In the genomic region with DNA sequence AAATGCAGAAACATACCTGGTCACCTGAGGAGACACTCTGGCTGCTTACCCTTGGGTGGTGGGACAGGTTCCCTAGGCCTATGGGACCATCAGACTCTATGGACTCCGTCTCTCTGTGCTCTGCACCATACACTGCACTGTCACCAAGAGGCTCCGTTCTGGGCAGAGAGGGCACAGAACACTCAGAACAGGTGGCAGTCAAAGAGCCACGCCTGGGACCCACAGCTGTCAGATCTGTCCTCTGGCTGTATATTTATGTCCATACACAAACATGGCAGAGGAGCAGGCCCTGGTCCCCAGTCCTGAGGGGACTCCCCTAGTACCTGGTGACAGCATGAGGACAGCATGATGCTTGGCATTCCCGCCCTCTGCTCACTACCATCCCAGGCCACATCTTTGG, we compare ENCODE assay signal across 19 mouse cellular contexts. TPM values are rescaled to one million over a fixed set of nuclear protein-coding genes. Genes with fewer than 3 reads are reported as not detected.
DNase-seq lines count a peak whose midpoint lies in the region; ATAC-seq and TF ChIP-seq lines count a peak whose summit lies in the region.
"Had no signal": no experiment of that assay in that cellular context is flagged by ENCODE, and none has a peak within 500 bp of the region (broad histone marks: within the 10 kb centered on the region; RNA-seq: fewer than 3 reads in every experiment).

No protein-coding gene starts in this region.

- H3K27ac ChIP-seq in forebrain, embryonic 10.5 days: no peak overlapping the region
- no peak overlapping the region for H3K27ac ChIP-seq in forebrain, embryonic 15.5 days (replicated peaks)
- no peak overlapping the region for H3K27ac ChIP-seq in hindbrain, embryonic 12.5 days
- no peak overlapping the region for H3K27ac ChIP-seq in hindbrain, embryonic 11.5 days (ENCODE audit: low read depth, low read length)
- no peak overlapping the region for H3K27ac ChIP-seq in stomach, embryonic 16.5 days (ENCODE audit: low read length)
- no peak overlapping the region for H3K27ac ChIP-seq in stomach, postnatal 0 days (replicated peaks)
- H3K27ac ChIP-seq: embryonic facial prominence, embryonic 13.5 days; midbrain, embryonic 13.5 days had no signal

- no peak for ATAC-seq in forebrain, embryonic 15.5 days (replicated peaks)
- ATAC-seq in hindbrain, embryonic 12.5 days (ENCODE audit: low FRiP score): no peak
- ATAC-seq in hindbrain, embryonic 11.5 days (ENCODE audit: low FRiP score): no peak
- ATAC-seq in stomach, embryonic 16.5 days (ENCODE audit: insufficient read depth, low FRiP score): no peak
- ATAC-seq in stomach, postnatal 0 days (ENCODE audit: low FRiP score, low TSS enrichment): no peak
- ATAC-seq: CD4-positive, CD25-positive, alpha-beta regulatory T cell, adult 4 months; hindbrain, embryonic 16.5 days; midbrain, embryonic 13.5 days had no signal

- TF ChIP-seq CTCF in stomach, postnatal 0 days (IDR thresholded peaks at IDR 0.05; ENCODE audit: low read depth): no peak

- no peaks in the 10 kb centered on the region for H3K9me3 ChIP-seq in forebrain, embryonic 10.5 days
- H3K9me3 ChIP-seq in forebrain, embryonic 15.5 days: no peaks in the 10 kb centered on the region
- no peaks in the 10 kb centered on the region for H3K9me3 ChIP-seq in hindbrain, embryonic 12.5 days (replicated peaks)
- no peaks in the 10 kb centered on the region for H3K9me3 ChIP-seq in hindbrain, embryonic 11.5 days (ENCODE audit: control insufficient read depth, low read length)
- no peaks in the 10 kb centered on the region for H3K9me3 ChIP-seq in stomach, embryonic 16.5 days (replicated peaks; ENCODE audit: control insufficient read depth, low read length)
- H3K9me3 ChIP-seq in stomach, postnatal 0 days (ENCODE audit: control insufficient read depth, low read length): no peaks in the 10 kb centered on the region
- H3K9me3 ChIP-seq: embryonic facial prominence, embryonic 13.5 days; G1E; midbrain, embryonic 13.5 days had no signal

- H3K27me3 ChIP-seq in forebrain, embryonic 10.5 days (ENCODE audit: poor library complexity, severe bottlenecking): no peaks in the 10 kb centered on the region
- no peaks in the 10 kb centered on the region for H3K27me3 ChIP-seq in forebrain, embryonic 15.5 days
- H3K27me3 ChIP-seq in hindbrain, embryonic 12.5 days: no peaks in the 10 kb centered on the region
- no peaks in the 10 kb centered on the region for H3K27me3 ChIP-seq in hindbrain, embryonic 11.5 days (ENCODE audit: control insufficient read depth, insufficient read depth, low read length)
- H3K27me3 ChIP-seq in stomach, embryonic 16.5 days (ENCODE audit: control insufficient read depth, insufficient read depth, low read length): no peaks in the 10 kb centered on the region
- H3K27me3 ChIP-seq in stomach, postnatal 0 days (ENCODE audit: control insufficient read depth, insufficient read depth, low read length): no peaks in the 10 kb centered on the region
- H3K27me3 ChIP-seq: embryonic facial prominence, embryonic 13.5 days; midbrain, embryonic 13.5 days had no signal

- peak overlapping the region; percentile 16; the same call in 1 of the 2 replicates for H3K4me3 ChIP-seq in forebrain, embryonic 10.5 days
- no peak overlapping the region for H3K4me3 ChIP-seq in forebrain, embryonic 15.5 days
- H3K4me3 ChIP-seq in hindbrain, embryonic 12.5 days: no peak overlapping the region
- no peak overlapping the region for H3K4me3 ChIP-seq in hindbrain, embryonic 11.5 days (ENCODE audit: low read depth, low read length)
- no peak overlapping the region for H3K4me3 ChIP-seq in stomach, embryonic 16.5 days (replicated peaks; ENCODE audit: low read length)
- no peak overlapping the region for H3K4me3 ChIP-seq in stomach, postnatal 0 days (ENCODE audit: low read depth, low read length)
- H3K4me3 ChIP-seq: layer of hippocampus, adult 2 months had no signal

- WGBS in forebrain, embryonic 10.5 days: 98% methylated on average over 4 of the region's 4 CpGs
- 92% methylated on average over 4 of the region's 4 CpGs for WGBS in forebrain, embryonic 15.5 days
- 95% methylated on average over 4 of the region's 4 CpGs for WGBS in hindbrain, embryonic 12.5 days
- WGBS in hindbrain, embryonic 11.5 days: 86% methylated on average over 4 of the region's 4 CpGs
- 83% methylated on average over 4 of the region's 4 CpGs for WGBS in stomach, embryonic 16.5 days
- WGBS in stomach, postnatal 0 days: 84% methylated on average over 4 of the region's 4 CpGs

- no peak for DNase-seq in forebrain, embryonic 10.5 days (ENCODE audit: extremely low spot score, low spot score)
- DNase-seq in hindbrain, embryonic 11.5 days (ENCODE audit: low spot score): no peak
- no peak for DNase-seq in stomach, postnatal 0 days (ENCODE audit: low spot score)
- DNase-seq in embryo, embryonic 11 days: no peak
- no peak for DNase-seq in right cerebral cortex, adult 18-20 months
- DNase-seq: cerebellum, adult 8-10 months; left cerebral cortex, postnatal 4 days; lung, adult 18-20 months; lung, postnatal 4 days; thymus, postnatal 14 days had no signal

- no peak for TF ChIP-seq EP300 in stomach, postnatal 0 days (optimal IDR thresholded peaks at IDR 0.05)

- H3K9ac ChIP-seq in forebrain, embryonic 15.5 days (replicated peaks): no peak overlapping the region
- peak overlapping the region; percentile 24; the same call in 1 of the 2 replicates for H3K9ac ChIP-seq in hindbrain, embryonic 12.5 days
- no peak overlapping the region for H3K9ac ChIP-seq in hindbrain, embryonic 11.5 days (ENCODE audit: low read depth, low read length)
- H3K9ac ChIP-seq in stomach, embryonic 16.5 days (ENCODE audit: low read length): 0 out of 2 replicates have a peak overlapping the region, but pooled peaks have one; percentile 2
- no peak overlapping the region for H3K9ac ChIP-seq in stomach, postnatal 0 days (ENCODE audit: low read length)

- H3K36me3 ChIP-seq in forebrain, embryonic 10.5 days (replicated peaks): peaks cover 48% of the 10 kb centered on the region
- no peaks in the 10 kb centered on the region for H3K36me3 ChIP-seq in forebrain, embryonic 15.5 days
- H3K36me3 ChIP-seq in hindbrain, embryonic 12.5 days: 0 out of 2 replicates have a peak, but pooled peaks cover 8% of the 10 kb centered on the region
- no peaks in the 10 kb centered on the region for H3K36me3 ChIP-seq in hindbrain, embryonic 11.5 days (ENCODE audit: control insufficient read depth, insufficient read depth, low read length)
- no peaks in the 10 kb centered on the region for H3K36me3 ChIP-seq in stomach, embryonic 16.5 days (ENCODE audit: control insufficient read depth, insufficient read depth, low read length)
- no peaks in the 10 kb centered on the region; the same call in 1 of the 2 replicates for H3K36me3 ChIP-seq in stomach, postnatal 0 days (ENCODE audit: control insufficient read depth, insufficient read depth, low read length)
- H3K36me3 ChIP-seq: midbrain, embryonic 13.5 days had no signal

- H3K4me2 ChIP-seq in forebrain, embryonic 15.5 days (replicated peaks): no peak overlapping the region
- H3K4me2 ChIP-seq in hindbrain, embryonic 12.5 days (replicated peaks): no peak overlapping the region
- H3K4me2 ChIP-seq in hindbrain, embryonic 11.5 days (replicated peaks; ENCODE audit: low read depth, low read length): no peak overlapping the region
- no peak overlapping the region for H3K4me2 ChIP-seq in stomach, embryonic 16.5 days (ENCODE audit: low read depth, low read length)
- H3K4me2 ChIP-seq in stomach, postnatal 0 days (replicated peaks; ENCODE audit: low read depth): no peak overlapping the region
- H3K4me2 ChIP-seq: midbrain, embryonic 13.5 days had no signal

- peaks cover 48% of the 10 kb centered on the region for H3K4me1 ChIP-seq in forebrain, embryonic 10.5 days
- H3K4me1 ChIP-seq in forebrain, embryonic 15.5 days: peaks cover 36% of the 10 kb centered on the region
- peaks cover 53% of the 10 kb centered on the region for H3K4me1 ChIP-seq in hindbrain, embryonic 12.5 days
- peaks cover 8% of the 10 kb centered on the region for H3K4me1 ChIP-seq in hindbrain, embryonic 11.5 days (replicated peaks; ENCODE audit: control insufficient read depth, insufficient read depth, low read length)
- H3K4me1 ChIP-seq in stomach, embryonic 16.5 days (ENCODE audit: control insufficient read depth, insufficient read depth, low read length): peaks cover 31% of the 10 kb centered on the region
- H3K4me1 ChIP-seq in stomach, postnatal 0 days (replicated peaks; ENCODE audit: control insufficient read depth, insufficient read depth): peaks cover 5% of the 10 kb centered on the region; the same call in 1 of the 2 replicates

RNA-seq across cellular contexts. Expression of a gene that starts 3.1 kb away (rescaled TPM):
- polyA plus RNA-seq in forebrain, embryonic 10.5 days (2016; fragmentation: Nextera tagmentation; extraction: Ambion mirVana): 123 and 133 TPM in 2 replicates
- polyA plus RNA-seq in forebrain, embryonic 15.5 days (2015; fragmentation: Nextera tagmentation; extraction: Ambion mirVana): 117 and 126 TPM in 2 replicates
- 190 and 192 TPM in 2 replicates for polyA plus RNA-seq in hindbrain, embryonic 12.5 days (2016; fragmentation: Nextera tagmentation; extraction: Ambion mirVana)
- polyA plus RNA-seq in hindbrain, embryonic 11.5 days (2014; fragmentation: Nextera tagmentation; extraction: Ambion mirVana): 71.1 and 85.6 TPM in 2 replicates
- 18.1 TPM in 2 replicates for polyA plus RNA-seq in stomach, embryonic 16.5 days (2015; fragmentation: Nextera tagmentation; extraction: Ambion mirVana)
- polyA plus RNA-seq in stomach, postnatal 0 days (2015; fragmentation: Nextera tagmentation; extraction: Ambion mirVana): 75.4 and 83.9 TPM in 2 replicates

RNA-seq across cellular contexts. Expression of a gene that starts 19.9 kb away (rescaled TPM):
- polyA plus RNA-seq in forebrain, embryonic 10.5 days (2016; fragmentation: Nextera tagmentation; extraction: Ambion mirVana): 4.7 and 5.6 TPM in 2 replicates
- polyA plus RNA-seq in forebrain, embryonic 15.5 days (2015; fragmentation: Nextera tagmentation; extraction: Ambion mirVana): 3.2 and 4.5 TPM in 2 replicates
- polyA plus RNA-seq in hindbrain, embryonic 12.5 days (2016; fragmentation: Nextera tagmentation; extraction: Ambion mirVana): 5.2 and 5.3 TPM in 2 replicates
- polyA plus RNA-seq in hindbrain, embryonic 11.5 days (2014; fragmentation: Nextera tagmentation; extraction: Ambion mirVana): 1.5 and 1.7 TPM in 2 replicates
- polyA plus RNA-seq in stomach, embryonic 16.5 days (2015; fragmentation: Nextera tagmentation; extraction: Ambion mirVana): 3.7 and 4.8 TPM in 2 replicates
- polyA plus RNA-seq in stomach, postnatal 0 days (2015; fragmentation: Nextera tagmentation; extraction: Ambion mirVana): 1.4 and 1.7 TPM in 2 replicates

RNA-seq across cellular contexts. Expression of a gene that starts 23.1 kb away (rescaled TPM):
- polyA plus RNA-seq in forebrain, embryonic 10.5 days (2016; fragmentation: Nextera tagmentation; extraction: Ambion mirVana): 10.7 and 11.9 TPM in 2 replicates
- polyA plus RNA-seq in forebrain, embryonic 15.5 days (2015; fragmentation: Nextera tagmentation; extraction: Ambion mirVana): 4.5 and 6.4 TPM in 2 replicates
- 4.8 and 5.5 TPM in 2 replicates for polyA plus RNA-seq in hindbrain, embryonic 12.5 days (2016; fragmentation: Nextera tagmentation; extraction: Ambion mirVana)
- polyA plus RNA-seq in hindbrain, embryonic 11.5 days (2014; fragmentation: Nextera tagmentation; extraction: Ambion mirVana): 5.8 and 7.4 TPM in 2 replicates
- polyA plus RNA-seq in stomach, embryonic 16.5 days (2015; fragmentation: Nextera tagmentation; extraction: Ambion mirVana): 5.6 and 6.7 TPM in 2 replicates
- polyA plus RNA-seq in stomach, postnatal 0 days (2015; fragmentation: Nextera tagmentation; extraction: Ambion mirVana): 4.1 and 4.3 TPM in 2 replicates

RNA-seq across cellular contexts. Expression of a gene that starts 23.1 kb away (rescaled TPM):
- 91.5 and 93.0 TPM in 2 replicates for polyA plus RNA-seq in forebrain, embryonic 10.5 days (2016; fragmentation: Nextera tagmentation; extraction: Ambion mirVana)
- polyA plus RNA-seq in forebrain, embryonic 15.5 days (2015; fragmentation: Nextera tagmentation; extraction: Ambion mirVana): 66.8 and 68.2 TPM in 2 replicates
- 60.3 and 69.4 TPM in 2 replicates for polyA plus RNA-seq in hindbrain, embryonic 12.5 days (2016; fragmentation: Nextera tagmentation; extraction: Ambion mirVana)
- 64.1 and 68.7 TPM in 2 replicates for polyA plus RNA-seq in hindbrain, embryonic 11.5 days (2014; fragmentation: Nextera tagmentation; extraction: Ambion mirVana)
- 92.1 and 99.9 TPM in 2 replicates for polyA plus RNA-seq in stomach, embryonic 16.5 days (2015; fragmentation: Nextera tagmentation; extraction: Ambion mirVana)
- 67.8 and 77.3 TPM in 2 replicates for polyA plus RNA-seq in stomach, postnatal 0 days (2015; fragmentation: Nextera tagmentation; extraction: Ambion mirVana)

RNA-seq across cellular contexts. Expression of a gene that starts 31.1 kb away (rescaled TPM):
- polyA plus RNA-seq in forebrain, embryonic 10.5 days (2016; fragmentation: Nextera tagmentation; extraction: Ambion mirVana): 71.6 and 78.1 TPM in 2 replicates
- 83.4 and 87.5 TPM in 2 replicates for polyA plus RNA-seq in forebrain, embryonic 15.5 days (2015; fragmentation: Nextera tagmentation; extraction: Ambion mirVana)
- 87.8 and 96.4 TPM in 2 replicates for polyA plus RNA-seq in hindbrain, embryonic 12.5 days (2016; fragmentation: Nextera tagmentation; extraction: Ambion mirVana)
- 36.2 and 47.2 TPM in 2 replicates for polyA plus RNA-seq in hindbrain, embryonic 11.5 days (2014; fragmentation: Nextera tagmentation; extraction: Ambion mirVana)
- 11.5 and 12.7 TPM in 2 replicates for polyA plus RNA-seq in stomach, embryonic 16.5 days (2015; fragmentation: Nextera tagmentation; extraction: Ambion mirVana)
- 28.3 and 30.0 TPM in 2 replicates for polyA plus RNA-seq in stomach, postnatal 0 days (2015; fragmentation: Nextera tagmentation; extraction: Ambion mirVana)

Comparison
In these comparisons a context has a peak if more than half of its experiments do, and no peak if none do; other contexts are left out.
1. H3K9ac ChIP-seq: peak in hindbrain, embryonic 12.5 days (single experiment) and stomach, embryonic 16.5 days (single experiment); none in forebrain, embryonic 15.5 days (single experiment), hindbrain, embryonic 11.5 days (single experiment) and stomach, postnatal 0 days (single experiment).